In genomic region chr5:34288154-34288716, GRCm38 (mm10) we compare ENCODE assay signal across 8 mouse cellular contexts. TPM values are rescaled to one million over a fixed set of nuclear protein-coding genes. Genes with fewer than 3 reads are reported as not detected.
DNase-seq lines count a peak whose midpoint lies in the region; ATAC-seq and TF ChIP-seq lines count a peak whose summit lies in the region.

Gene Zfyve28 (minus strand): TSS chr5:34288449.
Gene Cfap99 (plus strand): TSS chr5:34288600.

- TF ChIP-seq CTCF in Patski (IDR thresholded peaks at IDR 0.05) = no peak
- no peak for TF ChIP-seq CTCF in hindbrain, postnatal 0 days (IDR thresholded peaks at IDR 0.05; ENCODE audit: low read depth)

- peak within 1 kb of the TSS; percentile 72 for H3K4me3 ChIP-seq in hindbrain, postnatal 0 days (ENCODE audit: low read length)

- peak within 1 kb of the TSS; percentile 84 for H3K4me2 ChIP-seq in hindbrain, postnatal 0 days (ENCODE audit: low read depth, low read length)

- H3K27ac ChIP-seq in hindbrain, postnatal 0 days = peak within 1 kb of the TSS; percentile 52; the same call in 1 of the 2 replicates

- no peaks in the 10 kb centered on the region for H3K27me3 ChIP-seq in Patski
- H3K27me3 ChIP-seq in hindbrain, postnatal 0 days (ENCODE audit: insufficient read depth, low read length) = 0 out of 2 replicates have a peak, but pooled peaks cover 6% of the 10 kb centered on the region

- WGBS in hindbrain, postnatal 0 days = 2% methylated on average over 68 of the region's 83 CpGs

- POLR2A ChIA-PET in Patski (lab: Charles Lee) = interaction anchor here (0.7 kb wide), 1 partner anchor 502 kb away, joined by 4 read pairs; no protein-coding TSS in a partner anchor

- no peaks in the 10 kb centered on the region for H3K36me3 ChIP-seq in hindbrain, postnatal 0 days (ENCODE audit: insufficient read depth, low read length)

- ATAC-seq in Patski = peak; percentile 78
- ATAC-seq in hindbrain, postnatal 0 days = peak; percentile 99

- CTCF ChIA-PET in Patski (lab: Charles Lee) = interaction anchor here (1.3 to 1.4 kb wide), 2 partner anchors 10 to 29 kb away, joined by 3 read pairs; no protein-coding TSS in a partner anchor

- H3K9ac ChIP-seq in hindbrain, postnatal 0 days (replicated peaks; ENCODE audit: low read length) = peak within 1 kb of the TSS; percentile 58

- in situ Hi-C loops in Patski (cut with MboI; ENCODE audit: low pct_unique_long_range_greater_than_20kb) = loop anchor here (5.0 kb wide), 1 partner anchor 39 kb away; no protein-coding TSS in a partner anchor

- no peak for DNase-seq in Patski (ENCODE audit: low read depth, low spot score)
- DNase-seq in cerebellum, postnatal 14 days = peak; percentile 97 to 98
- DNase-seq in frontal cortex, postnatal 36 days (ENCODE audit: low spot score in 2 of 2) = peak; percentile 97
- peak; percentile 96 for DNase-seq in hindbrain, postnatal 0 days (ENCODE audit: low spot score)
- DNase-seq in left cerebral cortex, adult 18-20 months (ENCODE audit: low spot score in 2 of 2) = peak; percentile 95 to 98
- DNase-seq in lung, postnatal 36 days = peak; percentile 60
- peak; percentile 95 to 96 for DNase-seq in right cerebral cortex, adult 2 months (ENCODE audit: low spot score in 2 of 2)
- DNase-seq in urinary bladder, postnatal 25 days (ENCODE audit: low spot score) = peak; percentile 61

- H3K4me1 ChIP-seq in hindbrain, postnatal 0 days (ENCODE audit: insufficient read depth, low read length) = no peaks in the 10 kb centered on the region

- no peaks in the 10 kb centered on the region for H3K9me3 ChIP-seq in hindbrain, postnatal 0 days (ENCODE audit: low read length)

RNA-seq across cellular contexts. Expression of gene Zfyve28, which starts in this region (rescaled TPM):
- polyA plus RNA-seq in Patski (2021) = 1.6 TPM
- 10.1 and 13.9 TPM in 2 replicates for total RNA-seq in hindbrain, postnatal 0 days (2014; rRNA removed)
- 3.0 and 3.8 TPM in 2 replicates for polyA plus RNA-seq in hindbrain, postnatal 0 days (2015; fragmentation: Nextera tagmentation; extraction: Ambion mirVana)
- 10 to 100 TPM; 48.2 to 55.0 TPM for total RNA-seq in left cerebral cortex, adult 18-20 months (2021)

RNA-seq across cellular contexts. Expression of gene Cfap99, which starts in this region (rescaled TPM):
- not detected for polyA plus RNA-seq in Patski (2021)
- total RNA-seq in hindbrain, postnatal 0 days (2014; rRNA removed) = 0.97 TPM in 1 of 2 replicates, not detected in the other
- polyA plus RNA-seq in hindbrain, postnatal 0 days (2015; fragmentation: Nextera tagmentation; extraction: Ambion mirVana) = 0.13 and 0.19 TPM in 2 replicates
- total RNA-seq in left cerebral cortex, adult 18-20 months (2021) = 1 to 10 TPM; 1.1 to 1.2 TPM
